Mouse (Mus musculus) heart, adult 2 months (tissue): ENCODE data around the gene Atg9a.

Experiments
- CTCF ChIP-seq: fragments of 200-600 bp; IDR thresholded peaks from 2 replicates; pipeline ENCODE4 v1.8.1; 2022; ENCODE audit warnings: antibody characterized with exemption, mild to moderate bottlenecking, moderate library complexity
- EP300 ChIP-seq: fragments of 200-500 bp; IDR thresholded peaks from 2 replicates; pipeline ENCODE4 v1.6.1; 2011; ENCODE audit warnings: low read depth, low read length, control low read depth; ENCODE audit not compliant: insufficient read depth
- POLR2A ChIP-seq: fragments of 200-500 bp; IDR thresholded peaks from 2 replicates; pipeline ENCODE4 v1.6.1; 2011; ENCODE audit warnings: mild to moderate bottlenecking, low read depth, low read length, control low read depth; ENCODE audit not compliant: insufficient read depth

GRCm38 (mm10) chr1:75210136-75211087 is 18.4 kb upstream of the Atg9a start, which contains the start of the genes Glb1l and Stk16:
- TF ChIP-seq CTCF (no peak), POLR2A (peak; percentile 80; the same call in 1 of the 2 replicates), EP300 (peak; percentile 38; the same call in 1 of the 2 replicates)
